Mouse (Mus musculus) limb, embryonic 11.5 days (tissue): ENCODE results near the gene Arl3. TPM values are rescaled to one million over a fixed set of nuclear protein-coding genes. Genes with fewer than 3 reads are reported as not detected.

Experiments used
- ATAC-seq: fragments of 200-750 bp; cut with Nextera tagmentation; 2 replicates; pipeline ENCODE4 v1.8.0; 2017; ENCODE audit warnings: low read depth; ENCODE audit not compliant: insufficient number of reproducible peaks, low FRiP score, low TSS enrichment
- DNase-seq: peaks from one replicate; pipeline ENCODE4 v3.0.0-alpha.2; 2015; ENCODE audit warnings: low spot score
- H3K27ac ChIP-seq: fragments of 300-500 bp; sonication (generic); replicated peaks from 2 replicates; pipeline ENCODE4 v1.5.1; 2014; ENCODE audit warnings: low read depth, mild to moderate bottlenecking, low read length
- H3K27me3 ChIP-seq: fragments of 300-500 bp; sonication (generic); 2 replicates; pipeline ENCODE4 v1.6.1; 2014; ENCODE audit warnings: mild to moderate bottlenecking, low read length, mixed read lengths; ENCODE audit not compliant: control insufficient read depth, insufficient read depth
- H3K36me3 ChIP-seq: fragments of 300-500 bp; sonication (generic); 2 replicates; pipeline ENCODE4 v1.6.1; 2014; ENCODE audit warnings: mild to moderate bottlenecking, low read length, moderate library complexity, mixed read lengths; ENCODE audit not compliant: control insufficient read depth, insufficient read depth
- H3K4me1 ChIP-seq: fragments of 300-500 bp; sonication (generic); 2 replicates; pipeline ENCODE4 v1.6.1; 2014; ENCODE audit warnings: low read length, mixed read lengths; ENCODE audit not compliant: control insufficient read depth, insufficient read depth
- H3K4me2 ChIP-seq: fragments of 300-500 bp; sonication (generic); 2 replicates; pipeline ENCODE4 v1.6.1; 2014; ENCODE audit warnings: low read depth, mild to moderate bottlenecking, moderate library complexity; ENCODE audit not compliant: severe bottlenecking
- H3K4me3 ChIP-seq: fragments of 300-500 bp; sonication (generic); 2 replicates; pipeline ENCODE4 v1.5.1; 2014; ENCODE audit warnings: low read depth, low read length
- H3K9ac ChIP-seq: fragments of 300-500 bp; sonication (generic); 2 replicates; pipeline ENCODE4 v1.6.1; 2014; ENCODE audit warnings: mild to moderate bottlenecking, low read length
- H3K9me3 ChIP-seq: fragments of 300-500 bp; sonication (generic); 2 replicates; pipeline ENCODE4 v1.6.1; 2016; ENCODE audit warnings: low read length; ENCODE audit not compliant: control insufficient read depth
- WGBS: fragments of 180-500 bp; shearing (Covaris S2); extraction: QIAGEN DNeasy Blood & Tissue Kit; methylation state at CpG from one replicate; pipeline ENCODE4 v1.1.7; 2014; 5-methylcytosine and 5-hydroxymethylcytosine counted together
- polyA plus RNA-seq: library from polyadenylated mRNA; unstranded; fragments of >200 nt; fragmentation: Nextera tagmentation; extraction: Ambion mirVana; gene quantifications from 2 replicates; pipeline ENCODE4 v1.2.1, GENCODE M21; 2014

Gene Arl3
- polyA plus RNA-seq, 1 experiment from 2014 or later = 133 TPM

DNA sequence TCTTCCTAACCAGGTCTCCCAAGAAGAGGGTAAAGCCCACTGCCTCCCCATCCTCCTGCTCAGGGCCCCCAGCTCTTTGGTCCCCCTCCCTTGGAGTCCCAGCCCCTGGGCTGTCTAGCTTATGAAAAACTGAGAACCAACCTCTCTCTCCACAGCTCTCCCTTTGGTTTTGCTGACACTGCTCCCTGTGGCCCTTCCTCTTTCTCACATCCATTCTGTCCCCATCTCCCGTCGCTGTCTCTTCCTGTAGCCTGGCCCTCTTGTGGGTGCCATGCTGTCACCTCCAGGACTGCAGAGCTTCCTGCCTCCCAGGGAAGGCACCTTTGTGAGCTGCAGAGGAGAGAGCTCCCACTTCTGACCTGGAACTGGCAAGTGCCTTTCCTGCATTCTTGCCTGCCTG lies 86.3 kb downstream of the Arl3 start:
- Histone ChIP-seq H3K4me2 (no peak overlapping the region), H3K27ac (no peak overlapping the region; the same call in 1 of the 2 replicates), H3K4me3 (no peak overlapping the region), H3K4me1 (peaks cover 18% of the 10 kb centered on the region), H3K9ac (no peak overlapping the region), H3K27me3 (no peaks in the 10 kb centered on the region), H3K36me3 (no peaks in the 10 kb centered on the region; the same call in 1 of the 2 replicates), H3K9me3 (no peaks in the 10 kb centered on the region)
- 65% methylated on average over 2 of the region's 2 CpGs for WGBS
- ATAC-seq (no peak), DNase-seq (no peak)

DNA sequence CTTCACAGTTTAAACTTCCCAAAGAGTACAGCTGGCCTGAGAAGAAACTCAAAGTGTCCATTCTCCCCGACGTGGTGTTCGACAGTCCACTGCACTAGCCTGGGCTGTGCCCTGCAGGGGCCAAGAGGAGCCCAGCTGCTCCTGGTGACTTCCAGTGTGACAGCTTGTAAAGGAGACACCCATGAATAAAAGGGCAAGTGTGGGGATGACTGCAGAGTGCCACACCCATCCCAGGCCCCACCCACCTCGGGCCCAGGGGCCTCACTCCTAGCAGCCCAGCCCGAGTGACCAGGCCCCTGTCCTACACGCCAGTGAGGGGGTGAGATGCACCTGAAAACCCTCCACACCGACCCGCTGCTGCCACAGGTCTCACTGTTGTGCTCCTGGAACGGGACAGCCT lies 87.2 kb downstream of the Arl3 start:
- no peak overlapping the region for H3K4me3 ChIP-seq
- DNase-seq = no peak
- no peak overlapping the region for H3K27ac ChIP-seq
- ATAC-seq = no peak
- peaks cover 21% of the 10 kb centered on the region for H3K4me1 ChIP-seq
- H3K27me3 ChIP-seq = no peaks in the 10 kb centered on the region
- H3K4me2 ChIP-seq = no peak overlapping the region
- WGBS = 70% methylated on average over 9 of the region's 9 CpGs
- H3K9ac ChIP-seq = no peak overlapping the region
- H3K9me3 ChIP-seq = no peaks in the 10 kb centered on the region
- no peaks in the 10 kb centered on the region; the same call in 1 of the 2 replicates for H3K36me3 ChIP-seq

DNA sequence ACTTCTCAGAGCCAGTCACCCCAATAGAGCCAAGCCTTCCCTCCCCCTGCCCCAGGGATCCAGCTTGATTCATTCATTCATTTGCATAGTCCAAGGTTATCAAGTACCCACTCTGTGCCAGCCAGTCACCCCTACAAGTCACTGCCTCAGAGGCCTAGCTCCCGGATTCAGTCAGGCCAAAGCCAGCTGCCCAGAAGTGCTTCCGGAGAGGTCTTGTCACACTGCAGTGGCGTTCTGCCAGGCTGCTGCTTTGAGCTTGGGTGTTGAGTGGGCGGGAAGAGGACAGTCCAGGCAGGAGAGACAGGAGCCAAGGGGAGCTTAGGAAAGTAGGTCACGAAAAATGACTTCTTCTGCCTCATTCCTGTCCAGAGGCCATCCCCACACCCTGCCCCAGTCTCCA lies 88.5 kb downstream of the Arl3 start:
- 85% methylated on average over 5 of the region's 5 CpGs for WGBS
- H3K36me3 ChIP-seq = peaks cover 5% of the 10 kb centered on the region; the same call in 1 of the 2 replicates
- H3K27ac ChIP-seq = no peak overlapping the region
- no peak overlapping the region for H3K9ac ChIP-seq
- no peak for DNase-seq
- H3K9me3 ChIP-seq = no peaks in the 10 kb centered on the region
- peaks cover 16% of the 10 kb centered on the region; the same call in 1 of the 2 replicates for H3K4me1 ChIP-seq
- H3K4me2 ChIP-seq = no peak overlapping the region
- no peak overlapping the region for H3K4me3 ChIP-seq
- H3K27me3 ChIP-seq = no peaks in the 10 kb centered on the region
- ATAC-seq = no peak

DNA sequence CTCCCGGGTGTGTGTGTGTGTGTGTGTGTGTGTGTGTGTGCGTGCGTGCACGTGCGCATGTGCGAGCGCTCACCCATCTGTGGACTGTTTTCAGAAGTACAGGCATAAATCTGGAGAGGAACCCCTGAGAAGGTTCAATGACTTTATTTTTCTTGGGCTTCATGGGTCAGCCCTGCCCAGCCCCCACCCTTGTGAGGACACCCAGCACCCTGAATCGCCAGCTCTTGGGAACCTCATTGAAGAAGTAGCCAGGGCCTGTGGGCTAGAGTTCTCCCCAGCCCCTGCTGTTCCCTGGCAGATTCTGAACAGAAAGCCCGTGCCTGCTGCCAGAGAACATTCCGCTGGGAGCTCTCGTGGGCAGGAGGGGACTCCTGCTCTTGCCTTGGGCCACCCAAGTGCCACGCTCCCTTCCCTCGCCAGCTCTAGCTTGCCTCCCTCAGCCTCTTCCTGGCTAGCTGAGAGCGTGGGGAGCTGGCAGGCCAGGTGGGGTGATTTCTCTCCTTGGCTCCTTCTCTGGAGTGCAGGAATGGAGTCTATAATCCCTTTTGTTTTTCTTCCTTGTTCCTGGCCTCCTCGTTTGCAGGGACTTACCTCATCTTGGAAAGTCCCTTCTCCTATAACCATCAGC lies 89.2 kb downstream of the Arl3 start:
- WGBS = 84% methylated on average over 15 of the region's 15 CpGs
- H3K4me2 ChIP-seq = no peak overlapping the region
- no peak overlapping the region for H3K27ac ChIP-seq
- ATAC-seq (no peak), DNase-seq (no peak)
- H3K4me1 ChIP-seq = peaks cover 22% of the 10 kb centered on the region
- no peak overlapping the region for H3K4me3 ChIP-seq
- no peaks in the 10 kb centered on the region for H3K9me3 ChIP-seq
- H3K36me3 ChIP-seq = peaks cover 7% of the 10 kb centered on the region; the same call in 1 of the 2 replicates
- no peak overlapping the region for H3K9ac ChIP-seq
- no peaks in the 10 kb centered on the region for H3K27me3 ChIP-seq

DNA sequence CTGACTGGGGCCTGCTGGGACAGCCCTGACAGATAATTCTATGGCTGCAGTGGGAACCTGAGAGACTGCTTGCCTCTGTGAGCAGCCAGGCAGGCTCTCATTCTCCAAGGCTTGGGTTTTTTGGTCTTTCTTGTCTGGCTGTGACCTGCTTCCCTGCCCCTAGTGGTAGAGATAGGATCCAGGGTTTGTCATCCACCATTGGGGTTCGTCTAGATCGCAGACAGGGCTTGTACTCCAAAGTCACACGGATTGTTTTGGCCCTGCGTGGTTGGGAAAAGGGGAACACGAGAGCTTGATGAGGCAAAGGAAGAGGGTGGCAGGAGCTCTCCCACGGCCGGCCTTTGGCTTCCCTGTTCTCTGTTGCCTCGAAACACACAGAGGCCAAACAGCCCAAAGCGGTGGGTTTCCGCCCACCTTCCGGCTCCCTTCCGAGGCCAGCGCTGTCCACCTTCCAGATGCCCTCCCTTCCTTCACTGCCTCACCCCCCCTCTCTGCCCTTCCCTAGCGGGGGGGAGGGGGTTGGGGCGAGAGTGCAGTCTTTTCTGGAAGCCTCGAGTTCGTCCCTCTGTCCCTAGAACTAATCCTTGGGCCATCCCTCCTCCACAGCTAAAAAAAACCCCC lies 90.0 kb downstream of the Arl3 start:
- Histone ChIP-seq H3K4me2 (no peak overlapping the region), H3K36me3 (peaks cover 7% of the 10 kb centered on the region; the same call in 1 of the 2 replicates), H3K9ac (no peak overlapping the region), H3K4me3 (no peak overlapping the region), H3K27me3 (no peaks in the 10 kb centered on the region), H3K4me1 (peaks cover 22% of the 10 kb centered on the region), H3K27ac (no peak overlapping the region), H3K9me3 (no peaks in the 10 kb centered on the region)
- ATAC-seq = no peak
- DNase-seq = no peak
- WGBS = 51% methylated on average over 17 of the region's 17 CpGs

DNA sequence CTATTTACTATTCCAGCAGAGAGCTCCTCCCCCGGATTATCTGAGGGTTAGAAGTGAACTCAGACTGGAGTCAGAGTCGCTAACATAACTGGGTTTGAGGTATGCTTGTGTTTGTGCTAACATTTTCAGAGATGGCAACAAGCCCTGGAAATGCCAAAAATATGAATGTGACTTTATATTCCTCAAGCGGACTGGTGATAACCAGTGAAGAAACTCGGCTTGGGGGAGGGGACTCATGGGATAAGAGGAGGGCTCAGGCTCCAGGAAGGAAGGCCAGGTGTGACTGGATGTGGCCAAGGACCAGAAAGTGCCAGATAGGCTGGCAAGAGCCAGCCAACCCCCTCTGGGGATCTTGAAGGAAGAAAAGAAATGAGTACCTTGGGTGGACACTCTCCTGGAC lies 91.2 kb downstream of the Arl3 start:
- Histone ChIP-seq H3K9me3 (no peaks in the 10 kb centered on the region), H3K9ac (no peak overlapping the region), H3K27me3 (no peaks in the 10 kb centered on the region), H3K27ac (no peak overlapping the region), H3K4me2 (no peak overlapping the region), H3K36me3 (peaks cover 7% of the 10 kb centered on the region; the same call in 1 of the 2 replicates), H3K4me1 (peaks cover 20% of the 10 kb centered on the region), H3K4me3 (no peak overlapping the region)
- WGBS = 38% methylated on average over 4 of the region's 4 CpGs
- DNase-seq = no peak
- ATAC-seq = no peak

DNA sequence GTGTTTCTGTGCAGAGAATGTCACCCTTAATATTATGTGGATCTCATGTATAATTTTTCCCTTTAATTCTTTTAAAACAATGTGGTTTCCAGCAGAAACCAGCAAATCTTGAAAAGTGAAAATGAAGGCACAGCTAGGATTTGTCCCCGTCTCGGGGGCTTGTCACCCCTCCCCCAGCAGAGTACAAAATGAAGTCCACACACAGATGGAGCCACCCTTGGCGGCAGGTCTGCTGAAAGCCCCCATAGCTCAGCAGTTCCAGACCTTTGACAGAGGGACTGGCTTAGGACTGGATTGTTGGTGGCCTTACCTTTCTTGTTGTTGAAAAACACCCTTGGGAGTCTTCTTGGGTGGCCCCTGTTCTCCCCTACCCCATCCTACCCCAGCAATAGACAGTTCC lies 91.6 kb downstream of the Arl3 start:
- Histone ChIP-seq H3K9ac (no peak overlapping the region), H3K4me1 (peaks cover 20% of the 10 kb centered on the region), H3K27me3 (no peaks in the 10 kb centered on the region), H3K9me3 (no peaks in the 10 kb centered on the region), H3K27ac (no peak overlapping the region), H3K4me3 (no peak overlapping the region), H3K36me3 (peaks cover 7% of the 10 kb centered on the region; the same call in 1 of the 2 replicates), H3K4me2 (no peak overlapping the region)
- WGBS = 54% methylated on average over 3 of the region's 3 CpGs
- no peak for ATAC-seq
- DNase-seq = no peak
